Mouse (Mus musculus): ENCODE data around the gene Slc26a10. TPM values are rescaled to one million over a fixed set of nuclear protein-coding genes. Genes with fewer than 3 reads are reported as not detected.

Gene Slc26a10
- 1 to 10 TPM; 5.8 to 7.4 (median 6.9) TPM for total RNA-seq (2022)

- peak in 1 of 2 experiments; percentile 62 for DNase-seq (ENCODE audit: low spot score in 2 of 2)
Measured at GRCm38 (mm10) chr10:127179871-127180694, at the start of gene Slc26a10. Gene Slc26a10, minus strand, starts transcription at chr10:127180645.

DNA sequence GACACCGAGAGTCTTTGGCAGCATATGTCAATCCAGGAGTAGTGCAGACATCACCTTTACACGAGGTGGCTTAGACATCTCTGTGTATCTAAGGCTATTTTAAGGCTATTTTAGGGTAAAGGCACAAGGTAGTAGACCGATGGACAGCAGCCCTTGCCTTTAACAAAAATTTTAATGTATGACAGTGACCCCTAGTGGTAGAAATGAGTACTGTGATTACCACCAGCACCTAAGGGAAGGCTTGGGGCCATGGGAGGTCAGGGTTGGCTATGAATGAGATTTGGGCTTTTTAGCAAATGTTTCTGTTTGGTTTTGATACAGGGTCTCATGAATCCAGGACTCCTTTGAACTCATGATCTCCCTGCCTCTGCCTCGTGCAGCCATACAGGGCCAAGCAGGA lies 48.5 kb upstream of the Slc26a10 start:
- no peak for DNase-seq (ENCODE audit: low spot score in 2 of 2)

- DNase-seq (ENCODE audit: low spot score in 2 of 2) = no peak
Measured at GRCm38 (mm10) chr10:127227163-127227562, 46.7 kb upstream of the Slc26a10 start.

GRCm38 (mm10) chr10:127226318-127226895 lies 46.0 kb upstream of the Slc26a10 start:
- no peak for DNase-seq (ENCODE audit: low spot score in 2 of 2)

DNA sequence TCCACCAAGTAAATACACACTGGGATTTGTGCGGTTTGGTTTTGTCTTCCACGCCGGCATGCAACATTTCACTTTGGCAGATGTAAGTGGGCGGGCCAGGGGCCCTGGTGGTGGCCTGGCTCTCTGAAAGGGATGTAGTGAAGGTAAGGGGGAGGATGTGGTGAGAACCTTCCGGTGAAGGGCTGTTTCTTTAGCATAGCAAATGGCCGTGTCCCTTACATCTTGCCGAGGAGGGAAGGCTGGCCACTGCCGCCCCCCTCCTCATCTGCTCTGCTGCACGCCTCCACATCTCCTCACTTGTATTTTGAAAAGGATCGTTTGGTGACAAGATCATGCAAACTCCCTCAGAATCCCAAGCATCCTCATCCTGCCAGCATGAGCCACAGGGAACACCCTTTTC lies 45.3 kb upstream of the Slc26a10 start:
- peak in 1 of 2 experiments; percentile 74 for DNase-seq (ENCODE audit: low spot score in 2 of 2)

DNA sequence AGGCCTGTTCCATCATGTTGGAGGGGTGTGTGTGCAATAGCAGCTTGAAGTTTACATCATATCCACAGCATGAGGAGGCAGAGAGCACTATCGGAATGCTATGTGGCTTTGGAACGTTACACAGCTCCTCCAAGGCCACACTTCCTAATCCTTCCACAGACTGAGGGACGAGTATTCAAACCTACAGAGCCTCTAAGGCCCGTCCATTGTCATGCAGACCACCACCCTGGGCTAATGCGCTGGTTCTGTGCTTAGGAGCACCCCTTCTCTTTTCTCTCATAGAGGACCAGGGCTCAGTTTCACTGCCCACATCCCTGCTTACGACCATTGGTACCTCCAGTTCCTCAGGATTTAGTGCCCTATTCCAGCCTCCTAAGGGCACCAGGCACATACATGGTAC lies 44.8 kb upstream of the Slc26a10 start:
- DNase-seq (ENCODE audit: low spot score in 2 of 2) = no peak

DNA sequence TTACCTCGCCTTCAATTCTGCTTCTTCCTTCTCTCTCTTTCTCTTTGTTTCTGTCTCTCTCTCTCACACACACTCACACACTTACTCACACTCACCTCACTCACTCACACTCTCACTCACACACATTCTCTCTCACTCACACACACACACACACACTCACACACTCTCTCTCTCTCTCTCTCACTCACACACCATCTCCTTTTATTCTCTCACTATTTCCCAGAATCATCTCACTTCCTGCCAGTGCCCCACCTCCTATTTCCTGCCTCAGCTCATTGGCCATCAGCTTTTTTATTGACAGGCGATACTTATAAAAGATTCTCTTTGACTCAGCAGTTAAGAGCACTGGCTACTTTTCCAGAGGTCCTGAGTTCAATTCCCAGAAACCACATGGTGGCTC lies 37.9 kb upstream of the Slc26a10 start:
- no peak for DNase-seq (ENCODE audit: low spot score in 2 of 2)

DNA sequence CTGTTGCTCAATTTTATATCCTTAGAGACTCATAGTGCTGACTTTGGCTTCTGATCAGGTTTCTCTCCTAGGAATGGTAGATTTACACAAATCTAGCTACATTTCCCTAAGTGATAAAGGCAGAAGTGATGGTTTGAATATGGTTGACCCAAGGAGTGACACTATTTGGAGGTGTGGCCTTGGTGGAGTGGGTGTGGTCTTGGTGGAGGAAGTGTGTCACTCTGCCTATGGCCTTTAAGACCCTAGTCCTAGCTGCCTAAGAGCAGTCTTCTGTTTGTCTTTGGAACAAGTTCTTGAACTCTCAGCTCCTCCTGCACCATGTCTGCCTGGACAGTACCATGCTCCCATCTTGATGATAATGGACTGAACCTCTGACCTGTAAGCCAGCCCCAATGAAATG lies 36.7 kb upstream of the Slc26a10 start:
- DNase-seq (ENCODE audit: low spot score in 2 of 2) = no peak

GRCm38 (mm10) chr10:127216456-127216855 lies 36.0 kb upstream of the Slc26a10 start:
- no peak for DNase-seq (ENCODE audit: low spot score in 2 of 2)

DNA sequence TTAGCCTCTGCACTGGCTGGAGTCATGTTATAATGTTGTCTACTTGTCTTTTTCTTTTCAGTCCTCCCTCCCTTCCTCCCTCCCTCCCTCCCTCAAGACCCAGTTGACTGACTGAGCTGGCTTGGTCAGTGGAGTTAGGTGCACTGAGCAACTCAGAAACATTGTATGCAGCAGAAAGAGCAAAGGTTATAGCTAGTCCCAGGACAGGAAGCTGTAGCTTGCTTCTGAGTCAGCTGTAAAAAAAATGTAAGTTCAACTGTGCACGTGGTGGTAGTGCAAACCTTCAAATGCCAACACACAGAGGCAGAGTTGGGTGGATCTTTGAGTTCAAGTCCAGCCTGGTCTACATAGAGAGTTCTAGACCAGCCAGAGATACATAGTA lies 34.0 kb upstream of the Slc26a10 start:
- DNase-seq (ENCODE audit: low spot score in 2 of 2) = no peak

DNA sequence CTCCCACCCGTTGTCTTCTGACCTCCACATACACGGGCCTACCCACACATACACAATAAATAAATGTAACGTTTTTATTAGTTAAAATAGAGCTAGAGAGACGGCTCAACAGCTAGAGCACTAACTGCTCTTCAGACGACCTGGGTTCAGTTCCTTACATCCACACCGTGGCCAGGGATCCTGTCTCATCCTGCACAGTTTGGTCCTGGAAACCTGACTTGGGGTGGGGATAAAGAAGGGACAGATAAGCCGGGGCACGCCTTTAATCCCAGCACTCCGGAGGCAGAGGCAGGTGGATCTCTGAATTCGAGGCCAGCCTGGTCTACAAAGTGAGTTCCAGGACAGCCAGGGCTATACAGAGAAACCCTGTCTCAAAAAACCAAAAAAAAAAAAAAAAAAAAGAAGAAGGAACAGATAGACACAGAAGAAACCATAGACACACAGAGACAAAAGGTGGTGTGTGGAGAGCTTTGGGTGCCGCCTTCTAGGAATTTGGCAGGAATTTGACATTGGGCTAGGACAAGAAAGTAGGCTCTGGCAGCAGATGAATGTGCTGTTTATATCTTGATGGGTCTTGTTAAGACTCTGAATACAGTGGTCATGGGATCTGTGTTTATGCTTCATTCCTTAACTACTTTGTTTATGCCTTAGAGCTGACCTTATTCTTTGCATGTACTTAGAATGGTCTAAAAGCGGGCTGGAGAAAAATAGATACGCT lies 33.4 kb upstream of the Slc26a10 start:
- DNase-seq (ENCODE audit: low spot score in 2 of 2) = no peak

DNA sequence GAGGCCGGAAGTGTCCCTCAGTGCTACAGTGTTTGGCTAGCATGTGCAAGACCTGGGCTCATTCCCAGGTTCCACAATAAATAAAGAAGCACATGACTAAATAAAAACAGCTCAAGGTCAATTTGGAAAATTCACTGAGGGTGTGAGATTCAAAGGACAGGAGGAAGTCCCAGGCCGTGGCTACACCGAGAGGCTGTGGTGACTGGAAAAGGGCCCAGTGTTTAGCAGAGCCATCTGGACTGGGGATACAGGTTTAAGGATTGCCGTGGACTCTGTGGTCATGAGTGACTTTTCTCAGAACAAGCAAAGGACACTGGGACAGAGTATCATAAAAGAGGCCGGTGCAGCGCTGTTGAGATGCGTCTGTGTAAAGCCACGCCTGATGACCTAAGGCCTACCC lies 32.8 kb upstream of the Slc26a10 start:
- no peak for DNase-seq (ENCODE audit: low spot score in 2 of 2)

DNA sequence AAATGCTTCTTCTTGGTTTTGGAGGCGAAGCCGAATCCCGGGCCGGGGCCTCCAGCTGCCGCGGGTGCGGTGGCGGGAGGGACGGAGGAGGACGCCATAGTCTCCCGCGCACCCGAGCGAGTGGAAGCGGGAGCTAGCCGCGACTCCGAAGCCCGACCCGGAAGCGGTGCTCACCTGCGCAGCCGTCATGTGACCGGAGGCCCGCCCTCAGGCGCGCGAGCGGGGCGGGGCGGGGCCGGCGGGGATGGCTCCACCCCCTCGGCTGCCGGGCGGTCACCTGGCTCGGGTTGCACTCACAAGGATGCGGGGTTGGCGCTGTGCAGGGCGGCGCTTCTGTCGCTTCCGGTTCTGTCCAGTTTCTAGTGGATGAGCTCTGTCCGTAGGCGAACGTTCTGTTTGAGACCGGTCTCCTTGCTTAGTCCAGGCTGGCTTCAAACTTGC lies 31.0 kb upstream of the Slc26a10 start, which contains the start of gene Pip4k2c:
Gene Pip4k2c, minus strand, starts transcription at position 172 of the 441 bp plus-strand sequence.
- peak; percentile 80 to 93 for DNase-seq (ENCODE audit: low spot score in 2 of 2)

DNA sequence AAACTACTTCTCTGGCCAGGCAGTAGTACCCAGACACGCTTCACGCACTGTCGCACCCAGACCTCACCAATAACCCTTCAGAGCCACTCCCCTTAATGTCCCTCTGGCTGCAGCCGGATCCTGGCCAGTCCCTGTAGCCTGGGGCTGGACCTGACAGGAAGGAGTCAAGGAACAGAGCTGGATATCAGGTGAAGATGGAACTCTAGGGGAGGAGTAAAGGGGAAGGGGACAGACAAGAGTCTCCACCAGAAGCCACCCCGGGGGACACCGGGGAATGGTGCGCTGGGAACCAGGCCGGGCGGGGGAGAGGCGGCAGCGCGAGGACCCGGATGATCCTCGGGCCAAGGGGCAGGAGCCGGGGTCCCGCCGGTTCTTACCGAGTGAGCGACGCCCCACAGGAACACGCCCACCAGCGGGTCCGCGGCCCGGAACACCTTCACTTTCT lies 30.5 kb upstream of the Slc26a10 start:
- DNase-seq (ENCODE audit: low spot score in 2 of 2) = no peak

DNA sequence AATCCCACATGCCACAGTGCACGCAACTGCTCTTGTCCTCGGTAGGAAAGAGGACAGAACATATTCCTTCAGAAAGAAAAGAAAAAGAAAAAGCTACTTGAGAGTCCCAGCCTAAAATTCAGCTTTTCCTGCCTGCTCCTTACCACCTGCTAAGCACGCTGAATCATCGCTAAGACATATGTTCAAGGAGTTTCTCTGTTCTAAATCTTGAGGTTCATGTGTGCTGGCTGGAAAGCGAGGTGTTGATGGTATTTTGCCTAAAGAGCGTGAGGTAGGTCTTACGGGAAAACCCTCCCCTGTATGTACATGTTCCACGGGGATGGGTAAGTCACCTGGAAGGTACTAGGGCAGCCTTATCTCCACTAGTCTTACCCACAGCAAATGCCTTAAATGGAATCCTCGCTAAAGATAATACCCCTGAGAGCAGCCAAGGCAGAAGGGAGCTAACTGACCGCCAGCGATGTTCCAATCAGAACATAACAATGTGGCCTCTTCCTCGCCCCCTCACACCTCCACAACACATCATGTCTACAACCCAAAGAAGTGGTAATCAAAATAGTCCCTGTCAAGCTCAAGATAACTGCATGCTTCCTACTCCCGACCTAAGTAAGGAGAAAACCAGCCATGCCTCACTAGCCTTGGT lies 29.6 kb upstream of the Slc26a10 start:
- no peak for DNase-seq (ENCODE audit: low spot score in 2 of 2)

DNA sequence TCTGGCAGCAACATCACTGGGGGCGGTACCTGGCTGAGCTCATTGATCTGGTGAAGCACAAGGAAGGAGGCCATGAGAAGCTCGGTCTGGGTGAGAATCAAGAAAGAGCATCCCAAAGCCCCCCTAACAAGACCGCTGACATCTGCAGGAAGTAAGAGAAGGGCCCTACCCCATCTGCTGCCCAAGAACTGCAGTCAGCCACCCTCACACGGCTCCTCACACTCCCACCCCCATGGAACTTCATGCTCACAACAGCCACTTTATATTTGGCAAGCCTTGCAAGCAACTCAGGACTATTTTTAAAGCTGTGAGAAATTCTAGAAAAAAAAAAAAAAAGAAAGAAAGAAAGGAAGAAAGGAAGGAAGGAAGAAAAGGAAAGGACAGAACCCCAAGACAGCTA lies 28.5 kb upstream of the Slc26a10 start:
- DNase-seq (ENCODE audit: low spot score in 2 of 2) = peak in 1 of 2 experiments; percentile 69

- no peak for DNase-seq (ENCODE audit: low spot score in 2 of 2)
Measured at GRCm38 (mm10) chr10:127205373-127205772, 24.9 kb upstream of the Slc26a10 start.

DNA sequence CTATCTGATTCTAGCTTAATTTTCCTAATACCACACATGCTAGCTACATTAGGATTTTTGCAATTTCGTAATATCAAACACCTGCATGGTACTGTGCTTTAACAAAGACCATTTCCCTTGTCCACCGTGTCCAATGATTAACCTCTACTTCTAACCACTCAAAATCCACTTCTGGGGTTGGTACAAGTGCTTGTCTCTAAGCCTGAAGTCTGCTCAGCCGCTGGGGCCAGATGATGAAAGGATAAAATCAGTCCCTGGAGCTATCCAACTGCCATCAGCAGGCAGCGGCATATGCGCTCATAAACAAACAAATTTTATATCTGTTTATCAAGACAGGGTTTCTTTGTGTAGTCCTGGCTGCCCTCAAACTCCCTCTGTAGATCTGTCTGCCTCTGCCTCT lies 24.1 kb upstream of the Slc26a10 start:
- no peak for DNase-seq (ENCODE audit: low spot score in 2 of 2)

DNA sequence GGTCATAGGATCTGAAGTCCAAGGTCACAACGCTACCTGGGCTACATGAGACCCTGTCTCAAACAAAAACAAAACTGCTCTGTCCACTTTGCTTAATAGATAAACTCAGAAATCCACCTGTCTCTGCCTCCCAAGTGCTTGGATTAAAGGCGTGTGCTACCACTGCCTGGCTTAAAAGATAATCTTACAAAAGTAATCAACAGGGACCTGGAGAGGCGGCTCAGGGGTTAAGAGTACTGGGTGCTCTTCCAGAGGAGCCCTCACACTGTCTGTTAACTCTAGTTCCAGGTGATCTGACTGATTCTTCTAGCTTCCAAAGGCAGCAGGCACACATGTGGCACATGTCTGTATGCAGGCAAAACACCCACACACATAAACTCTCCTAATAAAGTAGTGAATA lies 22.7 kb upstream of the Slc26a10 start:
- DNase-seq (ENCODE audit: low spot score in 2 of 2) = no peak

DNA sequence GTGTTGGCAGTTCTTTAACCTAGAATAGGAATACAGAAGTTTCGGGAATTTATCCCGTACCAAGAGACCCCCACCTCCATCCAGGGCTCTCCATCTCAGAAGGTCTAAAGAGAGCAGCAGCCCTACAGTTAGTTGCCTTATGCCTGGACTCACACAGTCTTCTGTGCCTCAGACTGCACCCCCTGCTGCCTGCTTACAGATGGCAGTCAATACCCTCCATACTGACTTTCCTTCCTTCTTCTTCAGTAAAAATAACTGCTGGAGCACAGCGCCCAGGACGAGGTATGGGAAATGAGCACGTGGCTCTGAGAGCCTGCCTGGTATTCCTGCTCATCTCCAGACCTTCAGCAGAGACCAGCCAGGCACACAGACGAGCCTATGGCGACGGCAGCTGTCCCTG lies 19.8 kb upstream of the Slc26a10 start:
- DNase-seq (ENCODE audit: low spot score in 2 of 2) = no peak

DNA sequence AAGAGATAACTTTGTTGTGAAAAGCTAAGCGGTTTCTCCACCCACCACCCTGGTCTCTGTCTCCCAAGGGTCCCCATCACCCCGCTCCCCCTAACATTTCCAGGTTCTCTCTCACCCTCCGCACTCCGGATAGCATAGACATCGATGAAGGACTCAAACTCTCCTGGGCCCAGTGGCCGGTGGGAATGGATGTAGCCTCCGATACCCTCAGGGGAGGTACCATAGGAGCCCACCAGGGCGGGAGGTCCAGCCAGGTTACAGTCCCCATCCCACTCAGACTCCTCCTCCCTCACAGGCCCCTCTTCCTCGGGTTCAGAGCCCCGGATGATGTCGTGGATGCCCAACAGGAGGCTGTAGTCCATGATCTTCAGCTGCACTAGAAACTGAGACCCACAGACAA lies 19.0 kb upstream of the Slc26a10 start:
- DNase-seq (ENCODE audit: low spot score in 2 of 2) = no peak

- DNase-seq (ENCODE audit: low spot score in 2 of 2) = no peak
Measured at GRCm38 (mm10) chr10:127199068-127199467, 18.6 kb upstream of the Slc26a10 start.
